Mouse (Mus musculus): ENCODE results near the gene Tigd3.

Gene Tigd3

GRCm38 (mm10) chr19:5894002-5894678 is at the start of gene Tigd3:
Gene Tigd3, minus strand, starts transcription at chr19:5894149.
- peak; percentile 96 for DNase-seq (ENCODE audit: low read depth)

GRCm38 (mm10) chr19:5943404-5943803 is 49.5 kb upstream of the Tigd3 start:
- DNase-seq (ENCODE audit: low read depth): no peak

GRCm38 (mm10) chr19:5942581-5942980 is 48.6 kb upstream of the Tigd3 start:
- no peak for DNase-seq (ENCODE audit: low read depth)

- no peak for DNase-seq (ENCODE audit: low read depth)
These were observed 46.7 kb upstream of the Tigd3 start for GRCm38 (mm10) chr19:5940656-5941055.

GRCm38 (mm10) chr19:5940173-5940572 is 46.2 kb upstream of the Tigd3 start:
- DNase-seq (ENCODE audit: low read depth): no peak

GRCm38 (mm10) chr19:5939715-5940114 is 45.8 kb upstream of the Tigd3 start:
- DNase-seq (ENCODE audit: low read depth): no peak

GRCm38 (mm10) chr19:5938516-5938915 is 44.6 kb upstream of the Tigd3 start:
- DNase-seq (ENCODE audit: low read depth): no peak

- DNase-seq (ENCODE audit: low read depth): no peak
These were observed 44.0 kb upstream of the Tigd3 start for GRCm38 (mm10) chr19:5937836-5938406.

GRCm38 (mm10) chr19:5937095-5937835 is 43.3 kb upstream of the Tigd3 start:
- no peak for DNase-seq (ENCODE audit: low read depth)

- DNase-seq (ENCODE audit: low read depth): no peak
These were observed 41.7 kb upstream of the Tigd3 start for GRCm38 (mm10) chr19:5935691-5936090.

GRCm38 (mm10) chr19:5935266-5935665 is 41.3 kb upstream of the Tigd3 start:
- no peak for DNase-seq (ENCODE audit: low read depth)

GRCm38 (mm10) chr19:5929634-5930596 is 36.0 kb upstream of the Tigd3 start:
- peak; percentile 27 for DNase-seq (ENCODE audit: low read depth)

- DNase-seq (ENCODE audit: low read depth): no peak
These were observed 34.6 kb upstream of the Tigd3 start for GRCm38 (mm10) chr19:5928546-5928945.

- DNase-seq (ENCODE audit: low read depth): no peak
These were observed 34.2 kb upstream of the Tigd3 start for GRCm38 (mm10) chr19:5928104-5928503.

GRCm38 (mm10) chr19:5927532-5927931 is 33.6 kb upstream of the Tigd3 start:
- no peak for DNase-seq (ENCODE audit: low read depth)

GRCm38 (mm10) chr19:5927026-5927425 is 33.1 kb upstream of the Tigd3 start:
- DNase-seq (ENCODE audit: low read depth): no peak

GRCm38 (mm10) chr19:5925311-5925855 is 31.4 kb upstream of the Tigd3 start:
- DNase-seq (ENCODE audit: low read depth): no peak

- peak; percentile 96 for DNase-seq (ENCODE audit: low read depth)
These were observed 30.8 kb upstream of the Tigd3 start, which contains the start of gene Cdc42ep2 for GRCm38 (mm10) chr19:5924713-5925093. Gene Cdc42ep2, minus strand, starts transcription at chr19:5924816.

GRCm38 (mm10) chr19:5923990-5924712 is 30.2 kb upstream of the Tigd3 start:
- DNase-seq (ENCODE audit: low read depth): peak; percentile 91

GRCm38 (mm10) chr19:5922963-5923362 is 29.0 kb upstream of the Tigd3 start:
- DNase-seq (ENCODE audit: low read depth): no peak

Data from induced T-regulatory cell, adult 2 months (primary cell).